Mouse (Mus musculus) regulatory T cell (primary cell): ENCODE results near the gene Serpinb6a.

Experiments used
- in situ Hi-C: fragments of 300-600 bp; cut with MboI, MseI; formaldehyde crosslinking; loops from one replicate; pipeline ENCODE4 v1.15.1; 2025; ENCODE audit warnings: high pct_unique_total_duplicates

Serpinb6a gene

GRCm38 (mm10) chr13:33921699-33922098 lies 80.9 kb downstream of the Serpinb6a start:
- in situ Hi-C loops: no loop called here

GRCm38 (mm10) chr13:33921041-33921440 lies 81.6 kb downstream of the Serpinb6a start:
- in situ Hi-C loops: no loop called here

GRCm38 (mm10) chr13:33906821-33907220 lies 95.8 kb downstream of the Serpinb6a start:
- in situ Hi-C loops: loop anchor here (10.0 kb wide), 1 partner anchor 1052 kb away; the partner anchor contains the start of gene Serpinb1a

GRCm38 (mm10) chr13:33905176-33905954 lies 97.2 kb downstream of the Serpinb6a start, which contains the start of gene Serpinb6c:
Gene Serpinb6c, minus strand, starts transcription at chr13:33905708.
- in situ Hi-C loops: loop anchor here (10.0 kb wide), 1 partner anchor 1051 kb away; the partner anchor contains the start of gene Serpinb1a

GRCm38 (mm10) chr13:33903290-33903689 lies 99.3 kb downstream of the Serpinb6a start:
- in situ Hi-C loops: loop anchor here (10.0 kb wide), 1 partner anchor 1048 kb away; the partner anchor contains the start of gene Serpinb1a

GRCm38 (mm10) chr13:33894207-33894606 lies 108.4 kb downstream of the Serpinb6a start:
- in situ Hi-C loops: no loop called here
